Mouse (Mus musculus): ENCODE measurements around the gene Frmd4a. TPM values are rescaled to one million over a fixed set of nuclear protein-coding genes. Genes with fewer than 3 reads are reported as not detected.
"Not testable (repeated sequence)": the region's sequence is repeated elsewhere in the genome, so short reads cannot be mapped to it uniquely, and the experiment has no call there.

The Frmd4a gene
- total and polyA plus RNA-seq, 2 experiments from 2014 or later: 11.9 to 44.1 TPM

- DNase-seq (ENCODE audit: low spot score) (peak; percentile 88), ATAC-seq (ENCODE audit: insufficient read depth, low read depth) (peak; percentile 88)
- H3K27ac ChIP-seq (ENCODE audit: low read depth): peak overlapping the region; percentile 94
- peak; percentile 62 for TF ChIP-seq EP300 (IDR thresholded peaks at IDR 0.05; ENCODE audit: low read depth)
- no peak for TF ChIP-seq CTCF (IDR thresholded peaks at IDR 0.05; ENCODE audit: low read depth)
- H3K4me3 ChIP-seq (ENCODE audit: low read depth, low read length): no peak overlapping the region
- whole genome bisulfite sequencing: 7% methylated on average over 9 of the region's 9 CpGs
- peak overlapping the region; percentile 41 for H3K4me2 ChIP-seq (ENCODE audit: low read depth, low read length)
- no peaks in the 10 kb centered on the region for H3K27me3 ChIP-seq (ENCODE audit: control insufficient read depth, insufficient read depth, low read length)
- peak overlapping the region; percentile 36; the same call in 1 of the 2 replicates for H3K9ac ChIP-seq (replicated peaks; ENCODE audit: low read depth, low read length)
- H3K9me3 ChIP-seq (replicated peaks; ENCODE audit: control insufficient read depth, low read length): no peaks in the 10 kb centered on the region
- H3K36me3 ChIP-seq (replicated peaks; ENCODE audit: control insufficient read depth, insufficient read depth, low read length): no peaks in the 10 kb centered on the region
- H3K4me1 ChIP-seq (ENCODE audit: control insufficient read depth, insufficient read depth): peaks cover 18% of the 10 kb centered on the region
Observed at GRCm38 (mm10) chr2:4252541-4253291, 235.2 kb downstream of the Frmd4a start.

DNA sequence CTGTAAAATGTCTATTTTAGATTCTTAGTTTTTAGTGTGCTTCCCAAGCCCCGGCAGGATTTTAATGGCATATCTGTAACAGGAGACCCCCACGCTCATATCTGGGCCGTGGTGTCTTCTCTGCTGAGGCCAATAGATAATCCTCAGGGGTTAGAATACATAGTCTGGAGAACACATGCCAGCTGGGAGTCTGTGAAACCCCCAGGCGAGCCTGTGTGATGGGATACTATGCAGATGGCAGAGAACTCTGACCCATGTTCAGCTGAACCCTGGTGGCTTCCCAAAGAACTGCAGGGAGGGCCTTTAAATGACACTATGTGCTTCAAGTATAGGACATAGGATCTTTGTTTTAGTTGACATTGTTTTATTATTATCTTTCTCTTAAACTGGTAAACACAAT lies 235.8 kb downstream of the Frmd4a start:
- TF ChIP-seq CTCF (IDR thresholded peaks at IDR 0.05; ENCODE audit: low read depth) (peak; percentile 84), EP300 (IDR thresholded peaks at IDR 0.05; ENCODE audit: low read depth) (no peak)
- Histone ChIP-seq H3K27me3 (ENCODE audit: control insufficient read depth, insufficient read depth, low read length) (no peaks in the 10 kb centered on the region), H3K4me1 (ENCODE audit: control insufficient read depth, insufficient read depth) (peaks cover 18% of the 10 kb centered on the region), H3K27ac (ENCODE audit: low read depth) (peak overlapping the region; percentile 94), H3K9ac (replicated peaks; ENCODE audit: low read depth, low read length) (peak overlapping the region; percentile 36; the same call in 1 of the 2 replicates), H3K9me3 (replicated peaks; ENCODE audit: control insufficient read depth, low read length) (no peaks in the 10 kb centered on the region), H3K4me2 (ENCODE audit: low read depth, low read length) (peak overlapping the region; percentile 41), H3K4me3 (ENCODE audit: low read depth, low read length) (no peak overlapping the region), H3K36me3 (replicated peaks; ENCODE audit: control insufficient read depth, insufficient read depth, low read length) (no peaks in the 10 kb centered on the region)
- ATAC-seq (ENCODE audit: insufficient read depth, low read depth) (peak; percentile 90), DNase-seq (ENCODE audit: low spot score) (peak; percentile 83)
- 6% methylated on average over 4 of the region's 4 CpGs for WGBS

- Histone ChIP-seq H3K4me3 (ENCODE audit: low read depth, low read length) (no peak overlapping the region), H3K27ac (ENCODE audit: low read depth) (peak overlapping the region; percentile 94; the same call in 1 of the 2 replicates), H3K9me3 (replicated peaks; ENCODE audit: control insufficient read depth, low read length) (no peaks in the 10 kb centered on the region), H3K4me2 (ENCODE audit: low read depth, low read length) (no peak overlapping the region), H3K36me3 (replicated peaks; ENCODE audit: control insufficient read depth, insufficient read depth, low read length) (no peaks in the 10 kb centered on the region), H3K9ac (replicated peaks; ENCODE audit: low read depth, low read length) (no peak overlapping the region), H3K4me1 (ENCODE audit: control insufficient read depth, insufficient read depth) (peaks cover 18% of the 10 kb centered on the region), H3K27me3 (ENCODE audit: control insufficient read depth, insufficient read depth, low read length) (no peaks in the 10 kb centered on the region)
- 78% methylated on average over 5 of the region's 5 CpGs for whole genome bisulfite sequencing
- DNase-seq (ENCODE audit: low spot score): no peak
- no peak for TF ChIP-seq EP300 (IDR thresholded peaks at IDR 0.05; ENCODE audit: low read depth)
- TF ChIP-seq CTCF (IDR thresholded peaks at IDR 0.05; ENCODE audit: low read depth): no peak
- no peak for ATAC-seq (ENCODE audit: insufficient read depth, low read depth)
Observed at GRCm38 (mm10) chr2:4254083-4254482, 236.6 kb downstream of the Frmd4a start.

DNA sequence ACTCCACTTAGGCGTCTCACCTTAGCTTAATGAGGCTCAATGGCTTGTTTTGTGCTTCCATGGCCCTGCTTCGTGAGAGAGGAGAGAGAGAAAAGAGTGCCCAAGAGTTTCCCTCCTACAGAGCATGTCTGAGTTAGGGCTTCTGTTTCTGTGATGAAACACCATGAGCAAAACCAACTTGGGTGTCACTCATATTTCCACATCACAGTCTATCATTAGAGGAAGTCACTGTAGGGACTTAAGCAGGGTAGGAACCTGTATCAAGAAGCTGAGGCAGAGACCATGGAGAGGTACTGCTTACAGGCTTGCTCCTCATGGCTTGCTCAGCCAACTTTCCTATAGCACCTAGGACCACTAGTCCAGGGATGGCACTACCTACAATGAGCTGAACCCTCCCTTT lies 238.7 kb downstream of the Frmd4a start:
- Histone ChIP-seq H3K27me3 (ENCODE audit: control insufficient read depth, insufficient read depth, low read length) (no peaks in the 10 kb centered on the region), H3K27ac (ENCODE audit: low read depth) (no peak overlapping the region), H3K9ac (replicated peaks; ENCODE audit: low read depth, low read length) (no peak overlapping the region), H3K4me3 (ENCODE audit: low read depth, low read length) (no peak overlapping the region), H3K9me3 (replicated peaks; ENCODE audit: control insufficient read depth, low read length) (no peaks in the 10 kb centered on the region), H3K36me3 (replicated peaks; ENCODE audit: control insufficient read depth, insufficient read depth, low read length) (no peaks in the 10 kb centered on the region), H3K4me1 (ENCODE audit: control insufficient read depth, insufficient read depth) (peaks cover 23% of the 10 kb centered on the region), H3K4me2 (ENCODE audit: low read depth, low read length) (no peak overlapping the region)
- ATAC-seq (ENCODE audit: insufficient read depth, low read depth) (no peak), DNase-seq (ENCODE audit: low spot score) (no peak)
- TF ChIP-seq EP300 (IDR thresholded peaks at IDR 0.05; ENCODE audit: low read depth): no peak
- no peak for TF ChIP-seq CTCF (IDR thresholded peaks at IDR 0.05; ENCODE audit: low read depth)
- WGBS: 81% methylated on average over 2 of the region's 2 CpGs

GRCm38 (mm10) chr2:4257604-4258003 lies 240.1 kb downstream of the Frmd4a start:
- ATAC-seq (ENCODE audit: insufficient read depth, low read depth) (no peak), DNase-seq (ENCODE audit: low spot score) (no peak)
- WGBS: 89% methylated on average over 1 of the region's 1 CpGs
- peaks cover 15% of the 10 kb centered on the region for H3K4me1 ChIP-seq (ENCODE audit: control insufficient read depth, insufficient read depth)
- TF ChIP-seq EP300 (IDR thresholded peaks at IDR 0.05; ENCODE audit: low read depth) (no peak), CTCF (IDR thresholded peaks at IDR 0.05; ENCODE audit: low read depth) (no peak)
- H3K27me3 ChIP-seq (ENCODE audit: control insufficient read depth, insufficient read depth, low read length): no peaks in the 10 kb centered on the region
- no peak overlapping the region for H3K9ac ChIP-seq (replicated peaks; ENCODE audit: low read depth, low read length)
- H3K27ac ChIP-seq (ENCODE audit: low read depth): no peak overlapping the region
- no peaks in the 10 kb centered on the region for H3K36me3 ChIP-seq (replicated peaks; ENCODE audit: control insufficient read depth, insufficient read depth, low read length)
- no peak overlapping the region for H3K4me2 ChIP-seq (ENCODE audit: low read depth, low read length)
- H3K9me3 ChIP-seq (replicated peaks; ENCODE audit: control insufficient read depth, low read length): no peaks in the 10 kb centered on the region
- H3K4me3 ChIP-seq (ENCODE audit: low read depth, low read length): no peak overlapping the region

- H3K9ac ChIP-seq (replicated peaks; ENCODE audit: low read depth, low read length); H3K4me1 ChIP-seq (ENCODE audit: control insufficient read depth, insufficient read depth); H3K9me3 ChIP-seq (replicated peaks; ENCODE audit: control insufficient read depth, low read length); H3K4me3 ChIP-seq (ENCODE audit: low read depth, low read length); H3K27ac ChIP-seq (ENCODE audit: low read depth); H3K27me3 ChIP-seq (ENCODE audit: control insufficient read depth, insufficient read depth, low read length); H3K4me2 ChIP-seq (ENCODE audit: low read depth, low read length); DNase-seq (ENCODE audit: low spot score); H3K36me3 ChIP-seq (replicated peaks; ENCODE audit: control insufficient read depth, insufficient read depth, low read length); ATAC-seq (ENCODE audit: insufficient read depth, low read depth): not testable (repeated sequence)
- 80% methylated on average over 12 of the region's 12 CpGs for WGBS
Observed at GRCm38 (mm10) chr2:4258803-4259202, 241.3 kb downstream of the Frmd4a start.

Measured in heart, postnatal 0 days (tissue).